Mouse (Mus musculus): Measurements from ENCODE around the gene Lix1l.

- no peak for TF ChIP-seq CTCF (IDR thresholded peaks at IDR 0.05; ENCODE audit: control insufficient read depth, insufficient read depth, insufficient read length)
- TF ChIP-seq USF1 (IDR thresholded peaks at IDR 0.05; ENCODE audit: low read depth): no peak
- TF ChIP-seq MAX (IDR thresholded peaks at IDR 0.05): no peak
- TF ChIP-seq CEBPB (IDR thresholded peaks at IDR 0.05; ENCODE audit: low read depth): no peak
- TF ChIP-seq MYOG (IDR thresholded peaks at IDR 0.05; ENCODE audit: control insufficient read depth, extremely low read depth, insufficient read length): no peak
- TF ChIP-seq MYOD1 (IDR thresholded peaks at IDR 0.05; ENCODE audit: control insufficient read depth, insufficient read length, low read depth): no peak
Measured at GRCm38 (mm10) chr3:96569506-96569905, 31.4 kb upstream of the Lix1l start.
